Mouse (Mus musculus): ENCODE results near the gene 9930022D16Rik. TPM values are rescaled to one million over a fixed set of nuclear protein-coding genes. Genes with fewer than 3 reads are reported as not detected.

The 9930022D16Rik gene
- polyA plus RNA-seq, 1 experiment: not detected

GRCm38 (mm10) chr11:109441119-109441518, 27.4 kb downstream of the 9930022D16Rik start:
- peak; percentile 62; the same call in 1 of the 2 replicates for TF ChIP-seq CTCF (IDR thresholded peaks at IDR 0.05; ENCODE audit: borderline replicate concordance, insufficient read depth, low read length)
- TF ChIP-seq POLR2A (IDR thresholded peaks at IDR 0.05; ENCODE audit: low read depth, low read length): no peak
- Histone ChIP-seq H3K27ac (ENCODE audit: insufficient read depth, low read length) (no peak overlapping the region), H3K4me1 (ENCODE audit: control insufficient read depth, insufficient read depth, low read length) (no peaks in the 10 kb centered on the region)

DNA sequence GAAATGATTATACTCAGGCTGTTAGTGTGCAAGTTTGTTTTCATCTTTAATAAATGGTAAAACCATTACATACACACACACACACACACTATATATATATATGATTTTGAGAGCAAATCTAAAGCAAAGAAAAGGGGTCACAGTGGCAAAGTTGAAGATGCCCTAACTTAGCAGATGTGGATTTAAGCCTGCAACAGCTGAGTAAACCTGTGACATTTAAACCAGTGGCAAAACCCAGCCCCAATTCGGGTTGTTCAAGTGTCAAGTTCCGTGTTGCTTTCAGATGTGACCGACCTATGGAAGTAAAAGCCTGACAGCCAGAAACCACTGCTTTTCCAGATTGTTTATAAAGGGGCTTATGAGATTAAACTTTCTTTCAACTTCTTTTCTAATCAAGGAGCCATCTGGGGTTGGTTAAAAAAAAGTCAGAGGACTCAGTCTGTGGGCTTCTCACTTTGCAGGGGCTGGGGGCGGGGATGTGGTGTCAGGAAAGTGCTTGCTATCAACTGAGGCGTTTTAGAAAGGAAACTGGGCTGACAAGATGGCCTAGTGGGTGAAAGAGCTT, 28.5 kb downstream of the 9930022D16Rik start:
- Histone ChIP-seq H3K27ac (ENCODE audit: insufficient read depth, low read length) (no peak overlapping the region), H3K4me3 (ENCODE audit: insufficient read depth, low read length) (no peak overlapping the region), H3K4me1 (ENCODE audit: control insufficient read depth, insufficient read depth, low read length) (no peaks in the 10 kb centered on the region)
- TF ChIP-seq CTCF (IDR thresholded peaks at IDR 0.05; ENCODE audit: borderline replicate concordance, insufficient read depth, low read length) (no peak), POLR2A (IDR thresholded peaks at IDR 0.05; ENCODE audit: low read depth, low read length) (no peak)

More at GRCm38 (mm10) chr11:109441119-109441518, 27.4 kb downstream of the 9930022D16Rik start:
- H3K4me3 ChIP-seq (ENCODE audit: insufficient read depth, low read length): no peak overlapping the region

DNA sequence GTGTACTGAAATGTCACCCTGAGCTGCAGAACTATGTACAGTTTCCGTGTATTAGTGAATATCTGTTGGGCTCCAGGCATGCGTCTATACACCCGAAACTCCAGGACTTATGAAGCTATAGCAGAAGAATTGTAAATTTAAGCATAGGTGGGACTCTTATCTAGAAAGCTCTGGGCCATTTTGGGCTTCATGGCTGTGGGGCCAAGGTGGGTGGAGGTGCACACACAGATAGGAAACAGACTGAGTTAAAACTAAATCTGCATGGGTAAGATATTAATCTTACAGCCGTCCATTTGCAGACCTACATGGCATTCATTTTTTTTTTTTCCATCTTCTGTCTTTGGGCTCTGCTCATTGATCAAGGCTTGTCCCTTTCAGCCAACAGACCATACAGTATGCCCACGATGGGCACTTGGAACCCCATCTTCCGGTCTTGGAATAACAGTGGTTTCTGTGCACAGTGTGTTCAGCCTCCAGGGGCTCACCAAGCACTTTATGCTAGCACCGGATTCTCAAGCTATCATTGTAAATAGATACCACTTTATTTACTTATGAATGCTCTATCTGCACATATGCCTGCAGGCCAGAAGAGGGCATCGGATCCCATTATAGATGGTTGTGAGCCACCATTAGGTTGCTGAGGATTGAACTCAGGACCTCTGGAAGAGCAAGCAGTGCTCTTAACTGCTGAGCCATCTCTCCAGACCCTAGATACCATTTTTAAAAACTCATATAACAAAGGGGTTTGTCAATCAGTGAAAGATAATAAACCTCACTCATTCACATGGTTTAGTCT, 29.9 kb downstream of the 9930022D16Rik start:
- TF ChIP-seq CTCF (IDR thresholded peaks at IDR 0.05; ENCODE audit: borderline replicate concordance, insufficient read depth, low read length): no peak
- no peak for TF ChIP-seq POLR2A (IDR thresholded peaks at IDR 0.05; ENCODE audit: low read depth, low read length)
- Histone ChIP-seq H3K27ac (ENCODE audit: insufficient read depth, low read length) (no peak overlapping the region), H3K4me1 (ENCODE audit: control insufficient read depth, insufficient read depth, low read length) (no peaks in the 10 kb centered on the region), H3K4me3 (ENCODE audit: insufficient read depth, low read length) (no peak overlapping the region)

- peak; percentile 32; the same call in 1 of the 2 replicates for TF ChIP-seq CTCF (IDR thresholded peaks at IDR 0.05; ENCODE audit: borderline replicate concordance, insufficient read depth, low read length)
- no peak for TF ChIP-seq POLR2A (IDR thresholded peaks at IDR 0.05; ENCODE audit: low read depth, low read length)
- H3K27ac ChIP-seq (ENCODE audit: insufficient read depth, low read length): no peak overlapping the region
- H3K4me3 ChIP-seq (ENCODE audit: insufficient read depth, low read length): no peak overlapping the region
- no peaks in the 10 kb centered on the region for H3K4me1 ChIP-seq (ENCODE audit: control insufficient read depth, insufficient read depth, low read length)
Observed at GRCm38 (mm10) chr11:109444600-109444999, 30.9 kb downstream of the 9930022D16Rik start.

GRCm38 (mm10) chr11:109445438-109446035, 31.8 kb downstream of the 9930022D16Rik start:
- H3K4me3 ChIP-seq (ENCODE audit: insufficient read depth, low read length): no peak overlapping the region
- no peaks in the 10 kb centered on the region for H3K4me1 ChIP-seq (ENCODE audit: control insufficient read depth, insufficient read depth, low read length)
- no peak overlapping the region for H3K27ac ChIP-seq (ENCODE audit: insufficient read depth, low read length)
- TF ChIP-seq CTCF (IDR thresholded peaks at IDR 0.05; ENCODE audit: borderline replicate concordance, insufficient read depth, low read length): peak; percentile 37; the same call in 1 of the 2 replicates
- TF ChIP-seq POLR2A (IDR thresholded peaks at IDR 0.05; ENCODE audit: low read depth, low read length): no peak

DNA sequence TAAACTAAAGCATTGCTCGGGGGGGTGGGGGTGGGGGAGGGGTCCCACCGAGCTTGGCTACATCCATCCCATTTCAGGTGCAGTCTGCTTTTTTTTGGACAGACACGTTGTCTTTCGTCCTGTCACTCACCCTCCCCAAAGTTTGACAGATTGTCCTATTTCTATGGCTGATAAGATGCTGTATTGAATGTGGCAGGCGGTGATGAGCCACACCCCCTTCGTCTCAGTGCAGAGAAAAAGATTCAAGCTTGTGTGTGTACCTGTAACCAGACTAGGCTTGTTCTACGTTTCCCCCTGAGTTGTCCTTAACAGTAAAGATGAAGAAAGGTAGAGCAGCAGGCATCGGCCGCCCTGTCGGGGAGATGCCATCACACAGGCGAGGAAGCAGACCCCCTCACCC, 37.5 kb downstream of the 9930022D16Rik start:
- TF ChIP-seq CTCF (IDR thresholded peaks at IDR 0.05; ENCODE audit: borderline replicate concordance, insufficient read depth, low read length): no peak
- no peak for TF ChIP-seq POLR2A (IDR thresholded peaks at IDR 0.05; ENCODE audit: low read depth, low read length)
- Histone ChIP-seq H3K27ac (ENCODE audit: insufficient read depth, low read length) (no peak overlapping the region), H3K4me3 (ENCODE audit: insufficient read depth, low read length) (no peak overlapping the region), H3K4me1 (ENCODE audit: control insufficient read depth, insufficient read depth, low read length) (no peaks in the 10 kb centered on the region)

DNA sequence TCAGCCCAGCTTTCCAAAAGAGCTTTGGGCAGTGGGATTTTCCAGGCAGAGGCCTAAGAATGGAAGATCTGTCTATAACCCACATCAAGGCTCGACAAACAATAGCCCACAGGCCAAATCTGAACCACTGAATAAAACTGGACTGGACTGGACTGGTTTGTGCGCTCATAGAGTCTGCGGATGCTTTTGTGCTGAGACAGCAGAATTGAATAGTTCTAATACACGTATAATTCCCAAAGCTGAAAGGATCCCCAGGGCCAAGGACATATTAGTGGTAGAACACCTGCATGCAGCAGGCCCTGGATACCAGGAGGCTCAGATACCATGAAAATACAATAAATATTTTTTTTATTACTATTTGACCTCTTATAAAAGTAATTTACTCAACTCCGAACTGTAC, 42.5 kb downstream of the 9930022D16Rik start:
- Histone ChIP-seq H3K27ac (ENCODE audit: insufficient read depth, low read length) (no peak overlapping the region), H3K4me3 (ENCODE audit: insufficient read depth, low read length) (no peak overlapping the region), H3K4me1 (ENCODE audit: control insufficient read depth, insufficient read depth, low read length) (no peaks in the 10 kb centered on the region)
- TF ChIP-seq CTCF (IDR thresholded peaks at IDR 0.05; ENCODE audit: borderline replicate concordance, insufficient read depth, low read length) (no peak), POLR2A (IDR thresholded peaks at IDR 0.05; ENCODE audit: low read depth, low read length) (no peak)

DNA sequence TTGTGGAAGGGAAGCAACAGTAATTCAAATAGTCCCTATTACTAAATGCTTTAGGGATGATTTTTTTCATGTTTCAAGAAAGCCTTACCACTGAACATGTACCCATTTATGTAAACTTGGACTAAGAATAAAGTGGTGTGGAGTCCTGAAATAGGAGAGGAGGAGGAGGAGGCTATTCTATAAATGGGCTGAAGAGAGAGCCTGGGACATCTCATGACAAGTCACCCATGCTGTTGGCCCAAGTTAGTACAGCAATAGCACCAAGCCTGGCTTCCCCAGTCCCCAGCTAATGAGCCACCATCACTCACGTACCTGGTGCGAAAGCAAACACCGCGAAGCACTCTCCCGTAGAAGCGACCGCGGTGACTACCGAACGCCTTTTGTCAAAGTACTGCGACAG, 44.4 kb downstream of the 9930022D16Rik start:
- TF ChIP-seq POLR2A (IDR thresholded peaks at IDR 0.05; ENCODE audit: low read depth, low read length): no peak
- no peak for TF ChIP-seq CTCF (IDR thresholded peaks at IDR 0.05; ENCODE audit: borderline replicate concordance, insufficient read depth, low read length)
- no peaks in the 10 kb centered on the region for H3K4me1 ChIP-seq (ENCODE audit: control insufficient read depth, insufficient read depth, low read length)
- H3K4me3 ChIP-seq (ENCODE audit: insufficient read depth, low read length): no peak overlapping the region
- no peak overlapping the region for H3K27ac ChIP-seq (ENCODE audit: insufficient read depth, low read length)

DNA sequence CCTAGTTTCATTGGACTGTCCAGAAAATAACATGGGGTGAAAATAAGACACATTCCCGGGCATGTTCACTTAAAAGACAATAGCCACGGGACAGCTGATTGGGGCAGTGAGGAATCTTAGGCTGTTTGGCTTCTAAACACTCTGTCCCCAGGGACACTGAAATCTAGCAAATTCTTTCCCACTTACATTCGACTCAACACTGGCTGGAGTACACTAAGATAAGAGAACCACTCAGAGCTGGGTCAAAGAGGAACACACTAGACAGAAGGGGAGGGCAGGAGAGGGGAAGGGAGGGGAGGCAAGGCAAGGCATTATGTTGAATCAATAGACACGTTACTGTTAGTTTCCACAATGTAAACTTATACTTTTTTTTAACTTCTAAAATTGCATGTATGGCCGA, 46.9 kb downstream of the 9930022D16Rik start:
- Histone ChIP-seq H3K4me3 (ENCODE audit: insufficient read depth, low read length) (no peak overlapping the region), H3K27ac (ENCODE audit: insufficient read depth, low read length) (no peak overlapping the region), H3K4me1 (ENCODE audit: control insufficient read depth, insufficient read depth, low read length) (no peaks in the 10 kb centered on the region)
- TF ChIP-seq CTCF (IDR thresholded peaks at IDR 0.05; ENCODE audit: borderline replicate concordance, insufficient read depth, low read length) (no peak), POLR2A (IDR thresholded peaks at IDR 0.05; ENCODE audit: low read depth, low read length) (no peak)

DNA sequence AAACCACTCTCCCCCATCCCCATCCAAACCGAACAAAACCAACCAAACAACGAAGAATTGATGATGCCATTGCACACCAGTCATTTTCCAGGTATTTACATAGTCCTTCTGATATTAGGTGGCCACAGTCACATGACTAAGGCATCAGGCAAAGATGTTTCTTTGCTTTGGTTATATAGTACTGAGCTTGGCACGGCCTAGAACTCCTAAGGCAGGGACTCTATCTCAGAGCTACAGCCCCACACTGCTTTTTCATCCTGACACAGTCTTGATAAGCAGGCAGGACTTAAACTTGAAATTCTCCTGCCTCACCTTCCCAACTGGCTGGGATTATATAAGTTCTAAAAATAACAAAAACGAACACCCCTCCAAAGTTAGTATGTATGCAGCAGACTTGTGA, 51.4 kb downstream of the 9930022D16Rik start:
- H3K4me3 ChIP-seq (ENCODE audit: insufficient read depth, low read length): no peak overlapping the region
- TF ChIP-seq POLR2A (IDR thresholded peaks at IDR 0.05; ENCODE audit: low read depth, low read length) (no peak), CTCF (IDR thresholded peaks at IDR 0.05; ENCODE audit: borderline replicate concordance, insufficient read depth, low read length) (no peak)
- no peak overlapping the region for H3K27ac ChIP-seq (ENCODE audit: insufficient read depth, low read length)
- no peaks in the 10 kb centered on the region for H3K4me1 ChIP-seq (ENCODE audit: control insufficient read depth, insufficient read depth, low read length)
